Mouse (Mus musculus) retina, embryonic 14.5 days (tissue): ENCODE results near the gene Exosc2.

ENCODE experiments used
- DNase-seq: peaks from one replicate; pipeline ENCODE4 v3.0.0-alpha.2; 2015; ENCODE audit warnings: low spot score

Gene Exosc2

DNA sequence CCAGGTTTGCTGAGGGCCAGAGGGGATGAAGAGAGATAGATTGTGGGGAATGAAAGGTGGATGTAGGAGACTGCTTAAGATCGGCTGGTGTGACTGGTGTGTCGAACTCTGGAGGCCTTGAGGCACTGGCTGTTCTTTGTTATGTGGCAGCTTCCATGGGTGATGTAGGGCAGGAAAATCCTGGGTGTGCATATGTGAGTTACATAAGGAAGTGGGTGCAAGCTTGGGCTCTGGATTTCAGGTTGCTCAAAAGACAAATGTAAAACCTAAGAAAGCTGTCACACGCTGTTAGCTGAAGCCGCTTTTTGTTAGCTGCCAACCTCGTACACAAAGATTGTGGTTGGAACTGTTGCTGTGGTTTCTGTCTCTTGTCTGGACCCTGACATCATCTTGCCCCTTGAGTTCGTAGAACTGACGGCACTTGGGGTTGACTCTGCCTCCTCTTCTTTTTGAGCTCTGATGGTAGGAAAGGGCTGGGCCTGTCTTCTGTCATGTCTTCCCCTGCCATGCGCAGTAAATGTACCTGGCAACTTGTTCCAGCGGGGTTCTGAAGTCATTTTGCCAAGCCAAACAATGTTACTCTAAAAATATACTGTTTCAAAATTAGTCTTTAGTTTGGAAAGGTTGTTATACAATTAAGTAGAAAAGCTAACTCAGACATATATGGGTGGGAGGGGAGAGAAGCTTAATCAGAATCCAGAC, 57.2 kb downstream of the Exosc2 start:
- DNase-seq = no peak

DNA sequence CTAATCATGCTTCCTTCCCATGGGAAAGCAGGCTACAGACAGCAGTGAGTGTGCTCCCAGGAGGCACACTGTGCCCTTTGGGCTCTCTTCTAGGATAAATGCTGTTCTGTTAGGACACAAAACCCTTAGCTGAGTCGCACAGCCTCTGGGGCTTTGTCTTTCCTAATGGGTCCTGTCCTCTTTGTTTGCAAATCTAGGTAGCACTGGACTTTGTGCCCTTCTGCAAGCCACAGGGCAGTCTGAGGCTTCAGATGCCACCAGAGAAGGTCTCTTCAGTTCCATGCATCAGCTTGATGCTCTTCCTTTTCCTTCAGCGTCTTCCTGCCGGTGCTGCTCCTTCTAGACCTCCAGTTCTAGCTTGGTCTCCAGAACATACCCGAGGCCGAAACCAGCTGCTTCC, 60.1 kb downstream of the Exosc2 start:
- no peak for DNase-seq
